Comparison of ENCODE assay signal across 21 mouse cellular contexts in the genomic region with DNA sequence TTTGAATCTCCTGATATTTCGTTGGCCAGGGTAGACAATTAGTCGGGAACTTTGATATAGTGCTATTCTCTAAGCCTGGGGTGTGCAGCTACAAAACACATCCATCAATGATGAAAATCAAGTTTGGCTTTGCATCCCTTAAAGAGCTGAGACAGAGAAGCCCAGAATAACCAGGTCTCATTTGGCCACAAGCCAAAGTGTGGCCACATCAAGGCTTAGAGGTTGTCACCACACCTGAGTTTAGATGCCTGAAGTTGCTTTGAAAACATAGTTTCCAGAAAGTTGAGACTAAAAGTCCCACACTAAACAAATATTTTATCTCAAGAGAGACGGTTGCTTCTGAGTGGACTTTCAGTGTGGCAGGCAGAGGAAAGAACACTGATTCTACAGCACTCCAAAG. TPM values are rescaled to one million over a fixed set of nuclear protein-coding genes. Genes with fewer than 3 reads are reported as not detected.
A peak's percentile ranks its signal among the peaks of the same experiment; 100 is the strongest.
DNase-seq lines count a peak whose midpoint lies in the region; ATAC-seq and TF ChIP-seq lines count a peak whose summit lies in the region.
"Had no signal": no experiment of that assay in that cellular context is flagged by ENCODE, and none has a peak within 500 bp of the region (broad histone marks: within the 10 kb centered on the region; RNA-seq: fewer than 3 reads in every experiment).

No protein-coding gene starts in this region.

- 56% methylated on average over 3 of the region's 3 CpGs for WGBS in liver, embryonic 15.5 days (ENCODE audit: insufficient replicate concordance)
- 81% methylated on average over 3 of the region's 3 CpGs for WGBS in liver, embryonic 11.5 days
- 52% methylated on average over 3 of the region's 3 CpGs for WGBS in lung, embryonic 16.5 days
- WGBS in lung, adult 2 months: 61% methylated on average over 3 of the region's 3 CpGs
- 61% methylated on average over 3 of the region's 3 CpGs for WGBS in intestine, postnatal 0 days
- WGBS in stomach, embryonic 16.5 days: 55% methylated on average over 3 of the region's 3 CpGs

- no peak overlapping the region for H3K9ac ChIP-seq in liver, embryonic 15.5 days
- H3K9ac ChIP-seq in liver, embryonic 11.5 days (ENCODE audit: low read depth, low read length): no peak overlapping the region
- H3K9ac ChIP-seq in lung, embryonic 16.5 days (ENCODE audit: low read length): no peak overlapping the region
- H3K9ac ChIP-seq in intestine, postnatal 0 days (ENCODE audit: low read depth, low read length): no peak overlapping the region
- no peak overlapping the region for H3K9ac ChIP-seq in stomach, embryonic 16.5 days (ENCODE audit: low read length)
- H3K9ac ChIP-seq: forebrain, embryonic 12.5 days; heart, embryonic 12.5 days had no signal

- H3K36me3 ChIP-seq in liver, embryonic 15.5 days (replicated peaks): no peaks in the 10 kb centered on the region
- no peaks in the 10 kb centered on the region for H3K36me3 ChIP-seq in liver, embryonic 11.5 days (ENCODE audit: control insufficient read depth, insufficient read depth, low read length)
- H3K36me3 ChIP-seq in lung, embryonic 16.5 days (ENCODE audit: control insufficient read depth, insufficient read depth, low read length): no peaks in the 10 kb centered on the region
- no peaks in the 10 kb centered on the region for H3K36me3 ChIP-seq in intestine, postnatal 0 days (ENCODE audit: control insufficient read depth, insufficient read depth)
- H3K36me3 ChIP-seq in stomach, embryonic 16.5 days (ENCODE audit: control insufficient read depth, insufficient read depth, low read length): no peaks in the 10 kb centered on the region
- H3K36me3 ChIP-seq: forebrain, embryonic 12.5 days; heart, embryonic 12.5 days had no signal

- H3K27ac ChIP-seq in liver, embryonic 15.5 days (replicated peaks): peak overlapping the region; percentile 38
- H3K27ac ChIP-seq in liver, embryonic 11.5 days (ENCODE audit: low read depth, low read length): no peak overlapping the region
- H3K27ac ChIP-seq in lung, embryonic 16.5 days (ENCODE audit: low read length): no peak overlapping the region
- H3K27ac ChIP-seq in intestine, postnatal 0 days (ENCODE audit: low read depth, low read length): 0 out of 2 replicates have a peak overlapping the region, but pooled peaks have one; percentile 28
- peak overlapping the region; percentile 58 for H3K27ac ChIP-seq in stomach, embryonic 16.5 days (ENCODE audit: low read length)
- H3K27ac ChIP-seq: forebrain, embryonic 12.5 days had no signal

- H3K4me1 ChIP-seq in liver, embryonic 15.5 days (replicated peaks): 0 out of 2 replicates have a peak, but pooled peaks cover 3% of the 10 kb centered on the region
- no peaks in the 10 kb centered on the region for H3K4me1 ChIP-seq in liver, embryonic 11.5 days (replicated peaks; ENCODE audit: control insufficient read depth, insufficient read depth, low read length)
- H3K4me1 ChIP-seq in lung, embryonic 16.5 days (replicated peaks; ENCODE audit: control insufficient read depth, insufficient read depth, low read length): no peaks in the 10 kb centered on the region
- H3K4me1 ChIP-seq in lung, adult 2 months (ENCODE audit: control insufficient read depth, insufficient read depth, low read length): no peaks in the 10 kb centered on the region
- no peaks in the 10 kb centered on the region for H3K4me1 ChIP-seq in intestine, postnatal 0 days (replicated peaks; ENCODE audit: control insufficient read depth, insufficient read depth, low read length)
- no peaks in the 10 kb centered on the region for H3K4me1 ChIP-seq in stomach, embryonic 16.5 days (ENCODE audit: control insufficient read depth, insufficient read depth, low read length)
- H3K4me1 ChIP-seq: forebrain, embryonic 12.5 days; heart, embryonic 12.5 days had no signal

- H3K4me2 ChIP-seq in liver, embryonic 15.5 days: no peak overlapping the region
- H3K4me2 ChIP-seq in liver, embryonic 11.5 days: no peak overlapping the region
- H3K4me2 ChIP-seq in lung, embryonic 16.5 days (ENCODE audit: low read depth, low read length): no peak overlapping the region
- no peak overlapping the region for H3K4me2 ChIP-seq in intestine, postnatal 0 days (replicated peaks; ENCODE audit: low read depth)
- H3K4me2 ChIP-seq in stomach, embryonic 16.5 days (ENCODE audit: low read depth, low read length): peak overlapping the region; percentile 4; the same call in 1 of the 2 replicates
- H3K4me2 ChIP-seq: forebrain, embryonic 12.5 days; heart, embryonic 12.5 days had no signal

- no peak for DNase-seq in liver, embryonic 11.5 days (ENCODE audit: low spot score)
- no peak for DNase-seq in lung, adult 2 months
- DNase-seq in left cerebral cortex, postnatal 4 days: no peak
- DNase-seq: adrenal gland, adult 2 months; adrenal gland, postnatal 25 days; cerebellum, adult 18-20 months; cerebellum, adult 9-11 months; cerebellum, postnatal 36 days; gastrocnemius, postnatal 14 days; heart, postnatal 36 days had no signal

- 0 out of 2 replicates have a peak, but pooled peaks have one; percentile 11 for ATAC-seq in liver, embryonic 15.5 days (ENCODE audit: insufficient read depth)
- no peak for ATAC-seq in liver, embryonic 11.5 days (replicated peaks; ENCODE audit: low FRiP score)
- ATAC-seq in lung, embryonic 16.5 days (ENCODE audit: low read depth): peak; percentile 28
- ATAC-seq in intestine, postnatal 0 days: no peak; the same call in 1 of the 2 replicates
- ATAC-seq in stomach, embryonic 16.5 days (ENCODE audit: insufficient read depth, low FRiP score): peak; percentile 17; the same call in 1 of the 2 replicates
- ATAC-seq in erythroblast, adult 5-6 weeks (replicated peaks; ENCODE audit: low FRiP score, poor library complexity, severe bottlenecking): no peak
- ATAC-seq: forebrain, embryonic 16.5 days had no signal

- no peak for TF ChIP-seq POLR2A in lung, adult 2 months (IDR thresholded peaks at IDR 0.05; ENCODE audit: borderline replicate concordance, extremely low read depth, low read depth, low read length)

- H3K4me3 ChIP-seq in liver, embryonic 15.5 days (replicated peaks): no peak overlapping the region
- H3K4me3 ChIP-seq in liver, embryonic 11.5 days (ENCODE audit: low read depth, low read length): no peak overlapping the region
- no peak overlapping the region for H3K4me3 ChIP-seq in lung, embryonic 16.5 days (ENCODE audit: low read length)
- H3K4me3 ChIP-seq in lung, adult 2 months (replicated peaks; ENCODE audit: extremely low read depth, low read depth, low read length): no peak overlapping the region
- no peak overlapping the region for H3K4me3 ChIP-seq in intestine, postnatal 0 days (ENCODE audit: low read depth, low read length)
- H3K4me3 ChIP-seq in stomach, embryonic 16.5 days (replicated peaks; ENCODE audit: low read length): no peak overlapping the region
- H3K4me3 ChIP-seq: forebrain, embryonic 12.5 days; heart, embryonic 12.5 days had no signal

- no peaks in the 10 kb centered on the region for H3K9me3 ChIP-seq in liver, embryonic 15.5 days (replicated peaks)
- no peaks in the 10 kb centered on the region for H3K9me3 ChIP-seq in liver, embryonic 11.5 days (ENCODE audit: control insufficient read depth, low read length)
- H3K9me3 ChIP-seq in lung, embryonic 16.5 days (ENCODE audit: control insufficient read depth, low read length): no peaks in the 10 kb centered on the region
- no peaks in the 10 kb centered on the region for H3K9me3 ChIP-seq in intestine, postnatal 0 days (ENCODE audit: control insufficient read depth)
- H3K9me3 ChIP-seq in stomach, embryonic 16.5 days (replicated peaks; ENCODE audit: control insufficient read depth, low read length): no peaks in the 10 kb centered on the region
- H3K9me3 ChIP-seq: forebrain, embryonic 12.5 days; heart, embryonic 12.5 days had no signal

- H3K27me3 ChIP-seq in liver, embryonic 15.5 days: no peaks in the 10 kb centered on the region
- H3K27me3 ChIP-seq in liver, embryonic 11.5 days (replicated peaks; ENCODE audit: control insufficient read depth, insufficient read depth, low read length): no peaks in the 10 kb centered on the region
- no peaks in the 10 kb centered on the region for H3K27me3 ChIP-seq in lung, embryonic 16.5 days (ENCODE audit: control insufficient read depth, insufficient read depth, low read depth, low read length)
- no peaks in the 10 kb centered on the region for H3K27me3 ChIP-seq in intestine, postnatal 0 days (replicated peaks; ENCODE audit: control insufficient read depth, insufficient read depth, low read length)
- no peaks in the 10 kb centered on the region for H3K27me3 ChIP-seq in stomach, embryonic 16.5 days (ENCODE audit: control insufficient read depth, insufficient read depth, low read length)
- H3K27me3 ChIP-seq: forebrain, embryonic 12.5 days; heart, embryonic 12.5 days had no signal

- no peak for TF ChIP-seq CTCF in lung, adult 2 months (IDR thresholded peaks at IDR 0.05; ENCODE audit: insufficient read depth, low read length)
- no peak for TF ChIP-seq CTCF in intestine, postnatal 0 days (IDR thresholded peaks at IDR 0.05; ENCODE audit: low read depth)

- intact Hi-C loops in left cerebral cortex, postnatal 4 days (cut with DNase I): no loop called here

RNA-seq across cellular contexts. Expression of gene Foxq1, which starts 8.7 kb away (rescaled TPM):
- polyA plus RNA-seq in liver, embryonic 15.5 days (2015; fragmentation: Nextera tagmentation; extraction: Ambion mirVana): 1.0 and 1.3 TPM in 2 replicates
- 0.05 and 0.08 TPM in 2 replicates for polyA plus RNA-seq in liver, embryonic 11.5 days (2014; fragmentation: Nextera tagmentation; extraction: Ambion mirVana)
- 0.79 and 0.88 TPM in 2 replicates for polyA plus RNA-seq in lung, embryonic 16.5 days (2015; fragmentation: Nextera tagmentation; extraction: Ambion mirVana)
- 6.4 and 7.9 TPM in 2 replicates for polyA plus RNA-seq in lung, adult 2 months (2012; rRNA removed)
- polyA plus RNA-seq in intestine, postnatal 0 days (2015; fragmentation: Nextera tagmentation; extraction: Ambion mirVana): 8.5 and 9.6 TPM in 2 replicates
- polyA plus RNA-seq in stomach, embryonic 16.5 days (2015; fragmentation: Nextera tagmentation; extraction: Ambion mirVana): 8.9 and 9.6 TPM in 2 replicates
- total RNA-seq in erythroblast, adult 5-6 weeks (2015; ENCODE audit: low replicate concordance): not detected in 2 replicates
- not detected in 2 replicates for total RNA-seq in erythroblast, adult 5-6 weeks (2017; ENCODE audit: low replicate concordance)
- total RNA-seq in left cerebral cortex, postnatal 4 days (2021): 1 to 10 TPM; 3.8 to 4.6 TPM
- total RNA-seq: gastrocnemius, postnatal 14 days had no signal

RNA-seq across cellular contexts. Expression of gene A530084C06Rik, which starts 11.9 kb away (rescaled TPM):
- not detected in 2 replicates for polyA plus RNA-seq in liver, embryonic 15.5 days (2015; fragmentation: Nextera tagmentation; extraction: Ambion mirVana)
- polyA plus RNA-seq in liver, embryonic 11.5 days (2014; fragmentation: Nextera tagmentation; extraction: Ambion mirVana): not detected in 2 replicates
- polyA plus RNA-seq in lung, embryonic 16.5 days (2015; fragmentation: Nextera tagmentation; extraction: Ambion mirVana): not detected in 2 replicates
- 0.67 and 0.88 TPM in 2 replicates for polyA plus RNA-seq in lung, adult 2 months (2012; rRNA removed)
- not detected in 2 replicates for polyA plus RNA-seq in intestine, postnatal 0 days (2015; fragmentation: Nextera tagmentation; extraction: Ambion mirVana)
- polyA plus RNA-seq in stomach, embryonic 16.5 days (2015; fragmentation: Nextera tagmentation; extraction: Ambion mirVana): not detected in 2 replicates
- total RNA-seq in erythroblast, adult 5-6 weeks (2015; ENCODE audit: low replicate concordance): not detected in 2 replicates
- total RNA-seq in erythroblast, adult 5-6 weeks (2017; ENCODE audit: low replicate concordance): not detected in 2 replicates
- total RNA-seq in left cerebral cortex, postnatal 4 days (2021): 1 to 10 TPM; 1.6 to 2.4 TPM
- total RNA-seq: adrenal gland, adult 2 months; gastrocnemius, postnatal 14 days had no signal
- polyA plus RNA-seq: embryonic facial prominence, embryonic 11.5 days; forebrain, embryonic 12.5 days; forebrain, embryonic 16.5 days; heart, embryonic 12.5 days; heart, embryonic 16.5 days; hindbrain, embryonic 11.5 days had no signal

Comparison
In these comparisons a context has a peak if more than half of its experiments do, and no peak if none do; other contexts are left out.
1. ATAC-seq: peak in liver, embryonic 15.5 days (single experiment), lung, embryonic 16.5 days (single experiment) and stomach, embryonic 16.5 days (single experiment); none in liver, embryonic 11.5 days (single experiment), intestine, postnatal 0 days (single experiment) and erythroblast, adult 5-6 weeks (single experiment).
2. H3K27ac ChIP-seq: peak in liver, embryonic 15.5 days (single experiment), intestine, postnatal 0 days (single experiment) and stomach, embryonic 16.5 days (single experiment); none in liver, embryonic 11.5 days (single experiment) and lung, embryonic 16.5 days (single experiment).